Mouse (Mus musculus) E14TG2a.4 (cell line): ENCODE measurements around the gene Atp6v0c.
A peak's percentile ranks its signal among the peaks of the same experiment; 100 is the strongest.

ENCODE experiments used
- H3K27me3 ChIP-seq: 2 replicates; pipeline ENCODE4 v1.6.1; 2014; ENCODE audit warnings: low read length, control low read depth; ENCODE audit not compliant: insufficient read depth
- H3K36me3 ChIP-seq: 2 replicates; pipeline ENCODE4 v1.6.1; 2014; ENCODE audit warnings: low read length, control low read depth; ENCODE audit not compliant: insufficient read depth
- H3K4me1 ChIP-seq: replicated peaks from 2 replicates; pipeline ENCODE4 v1.6.1; 2014; ENCODE audit warnings: low read depth, low read length, control low read depth
- H3K4me3 ChIP-seq: replicated peaks from 2 replicates; pipeline ENCODE4 v1.5.1; 2014; ENCODE audit warnings: mild to moderate bottlenecking, low read length
- H3K9me3 ChIP-seq: 2 replicates; pipeline ENCODE4 v1.6.1; 2014; ENCODE audit warnings: low read length, control low read depth
- CTCF ChIP-seq: conservative IDR thresholded peaks from 2 replicates; pipeline ENCODE4 v1.5.1; 2014; ENCODE audit warnings: low read length
- NANOG ChIP-seq: IDR thresholded peaks from 2 replicates; pipeline ENCODE4 v1.6.1; 2014; ENCODE audit warnings: borderline replicate concordance, low read length, mixed read lengths
- POU5F1 ChIP-seq: IDR thresholded peaks from 2 replicates; pipeline ENCODE4 v1.6.1; 2014; ENCODE audit warnings: low read length, borderline replicate concordance

Atp6v0c gene

GRCm38 (mm10) chr17:24203068-24203467 is 33.6 kb upstream of the Atp6v0c start:
- Histone ChIP-seq H3K27me3 (peaks cover 25% of the 10 kb centered on the region), H3K9me3 (no peaks in the 10 kb centered on the region), H3K4me3 (peak overlapping the region; percentile 87), H3K4me1 (peaks cover 93% of the 10 kb centered on the region), H3K36me3 (peaks cover 22% of the 10 kb centered on the region)
- TF ChIP-seq NANOG (no peak), POU5F1 (no peak), CTCF (no peak)

- no peaks in the 10 kb centered on the region for H3K9me3 ChIP-seq
- no peak overlapping the region for H3K4me3 ChIP-seq
- H3K27me3 ChIP-seq, result peaks cover 5% of the 10 kb centered on the region
- peaks cover 30% of the 10 kb centered on the region for H3K36me3 ChIP-seq
- H3K4me1 ChIP-seq, result peaks cover 96% of the 10 kb centered on the region
- no peak for TF ChIP-seq POU5F1
- no peak for TF ChIP-seq CTCF
- TF ChIP-seq NANOG, result no peak
Measured at GRCm38 (mm10) chr17:24201092-24201491, 31.6 kb upstream of the Atp6v0c start.

- no peaks in the 10 kb centered on the region for H3K9me3 ChIP-seq
- no peaks in the 10 kb centered on the region for H3K27me3 ChIP-seq
- peaks cover 97% of the 10 kb centered on the region for H3K4me1 ChIP-seq
- H3K36me3 ChIP-seq, result peaks cover 39% of the 10 kb centered on the region
- TF ChIP-seq POU5F1 (no peak), CTCF (no peak), NANOG (no peak)
- H3K4me3 ChIP-seq, result peak overlapping the region; percentile 35
Measured at GRCm38 (mm10) chr17:24199741-24200140, 30.2 kb upstream of the Atp6v0c start.

GRCm38 (mm10) chr17:24199252-24199651 is 29.8 kb upstream of the Atp6v0c start:
- peaks cover 41% of the 10 kb centered on the region for H3K36me3 ChIP-seq
- no peak overlapping the region; the same call in 1 of the 2 replicates for H3K4me3 ChIP-seq
- H3K9me3 ChIP-seq, result no peaks in the 10 kb centered on the region
- peaks cover 97% of the 10 kb centered on the region for H3K4me1 ChIP-seq
- no peak for TF ChIP-seq POU5F1
- TF ChIP-seq CTCF, result no peak
- TF ChIP-seq NANOG, result no peak
- H3K27me3 ChIP-seq, result no peaks in the 10 kb centered on the region

- H3K36me3 ChIP-seq, result peaks cover 45% of the 10 kb centered on the region
- peaks cover 97% of the 10 kb centered on the region for H3K4me1 ChIP-seq
- no peaks in the 10 kb centered on the region for H3K27me3 ChIP-seq
- no peaks in the 10 kb centered on the region for H3K9me3 ChIP-seq
- peak overlapping the region; percentile 29; the same call in 1 of the 2 replicates for H3K4me3 ChIP-seq
- TF ChIP-seq NANOG (no peak), CTCF (no peak), POU5F1 (no peak)
Measured at GRCm38 (mm10) chr17:24197032-24197824, 27.7 kb upstream of the Atp6v0c start.

GRCm38 (mm10) chr17:24195349-24195748 is 25.8 kb upstream of the Atp6v0c start:
- H3K36me3 ChIP-seq, result peaks cover 26% of the 10 kb centered on the region

GRCm38 (mm10) chr17:24193769-24194168 is 24.3 kb upstream of the Atp6v0c start:
- Histone ChIP-seq H3K27me3 (no peaks in the 10 kb centered on the region), H3K4me1 (peaks cover 86% of the 10 kb centered on the region), H3K9me3 (no peaks in the 10 kb centered on the region), H3K4me3 (0 out of 2 replicates have a peak overlapping the region, but pooled peaks have one; percentile 5), H3K36me3 (peaks cover 30% of the 10 kb centered on the region)
- no peak for TF ChIP-seq NANOG
- no peak for TF ChIP-seq POU5F1
- TF ChIP-seq CTCF, result no peak

More at GRCm38 (mm10) chr17:24195349-24195748, 25.8 kb upstream of the Atp6v0c start:
- no peak for TF ChIP-seq POU5F1
- no peak for TF ChIP-seq CTCF
- TF ChIP-seq NANOG, result no peak
- Histone ChIP-seq H3K4me3 (no peak overlapping the region), H3K4me1 (peaks cover 94% of the 10 kb centered on the region), H3K27me3 (no peaks in the 10 kb centered on the region), H3K9me3 (no peaks in the 10 kb centered on the region)

GRCm38 (mm10) chr17:24193268-24193667 is 23.8 kb upstream of the Atp6v0c start:
- Histone ChIP-seq H3K4me3 (no peak overlapping the region), H3K36me3 (peaks cover 30% of the 10 kb centered on the region), H3K27me3 (no peaks in the 10 kb centered on the region), H3K9me3 (no peaks in the 10 kb centered on the region), H3K4me1 (peaks cover 81% of the 10 kb centered on the region)
- TF ChIP-seq POU5F1 (no peak), CTCF (no peak), NANOG (no peak)
